Mouse (Mus musculus): ENCODE results near the gene Ndfip2.

Ndfip2 gene

DNA sequence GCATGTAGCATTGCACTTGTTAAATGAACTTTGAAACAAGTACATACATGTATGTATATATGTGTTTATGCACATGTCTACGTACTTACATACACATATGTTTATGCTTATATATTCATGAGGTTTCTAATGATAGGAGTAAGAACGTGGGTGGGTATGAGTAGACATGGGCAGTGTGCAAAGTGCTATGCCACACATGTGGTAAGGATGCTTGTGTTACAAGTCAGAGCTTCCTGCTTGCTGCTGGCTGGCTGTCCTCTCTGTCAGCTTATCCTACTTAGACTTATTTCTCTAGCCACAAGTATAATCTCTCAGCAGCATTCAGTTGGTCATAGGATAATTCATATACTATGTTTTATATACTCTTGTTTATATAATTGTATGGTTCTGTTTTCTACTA lies 29.6 kb downstream of the Ndfip2 start:
- DNase-seq: no peak

DNA sequence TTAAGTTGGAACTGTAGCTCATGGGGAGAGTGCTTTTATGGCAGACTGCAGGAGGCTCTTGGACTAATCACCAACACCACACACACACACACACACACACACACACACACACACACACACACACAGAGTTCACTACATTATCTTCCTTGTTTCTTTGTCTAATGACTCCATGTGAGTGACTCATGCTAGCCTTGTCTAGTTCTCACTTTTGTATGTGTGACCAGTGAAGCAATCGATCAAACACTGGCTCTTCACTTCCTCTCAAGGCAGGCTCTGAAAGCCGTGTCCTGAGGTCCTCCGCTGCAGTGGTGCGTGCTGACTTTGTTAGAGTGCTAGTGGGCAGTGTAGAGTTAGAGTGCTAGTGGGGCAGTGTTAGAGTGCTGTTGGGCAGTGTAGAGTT lies 30.2 kb downstream of the Ndfip2 start:
- DNase-seq: no peak

DNA sequence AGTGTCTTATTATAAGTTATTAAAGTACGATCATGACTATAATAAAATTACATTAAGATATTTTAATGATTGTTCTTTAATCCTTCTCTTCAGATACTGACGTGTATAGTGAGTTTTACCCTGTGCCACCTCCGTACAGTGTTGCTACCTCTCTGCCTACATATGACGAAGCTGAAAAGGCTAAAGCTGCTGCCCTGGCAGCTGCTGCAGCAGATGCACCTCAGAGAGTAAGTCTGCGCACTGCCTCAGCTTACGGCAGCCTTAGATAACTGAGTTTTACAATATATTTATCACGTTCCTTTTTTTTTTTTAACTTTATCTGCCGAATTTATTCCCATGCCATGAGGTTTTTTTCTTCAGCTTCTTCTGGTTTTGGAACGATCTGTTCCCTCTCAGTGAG lies 33.8 kb downstream of the Ndfip2 start:
- DNase-seq: no peak

DNA sequence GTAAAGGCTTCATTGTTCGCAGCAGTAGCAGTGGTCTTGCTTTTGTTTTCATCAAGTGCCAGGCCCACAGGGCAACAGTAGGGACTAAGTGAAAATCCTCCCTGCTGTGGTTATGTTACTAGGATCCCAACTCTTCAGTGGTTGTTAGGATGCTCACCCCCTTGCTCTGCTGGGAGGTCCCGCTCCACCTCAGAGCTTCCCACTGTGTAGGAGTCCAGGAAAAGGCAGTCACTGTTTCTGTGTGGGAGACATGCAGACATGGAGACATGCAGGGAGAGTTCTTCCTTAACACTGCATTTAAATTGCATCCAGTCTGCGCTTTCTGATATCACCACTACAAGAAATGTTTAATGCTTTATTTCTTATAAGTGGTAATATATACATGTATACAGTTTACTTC lies 35.4 kb downstream of the Ndfip2 start:
- DNase-seq: no peak

DNA sequence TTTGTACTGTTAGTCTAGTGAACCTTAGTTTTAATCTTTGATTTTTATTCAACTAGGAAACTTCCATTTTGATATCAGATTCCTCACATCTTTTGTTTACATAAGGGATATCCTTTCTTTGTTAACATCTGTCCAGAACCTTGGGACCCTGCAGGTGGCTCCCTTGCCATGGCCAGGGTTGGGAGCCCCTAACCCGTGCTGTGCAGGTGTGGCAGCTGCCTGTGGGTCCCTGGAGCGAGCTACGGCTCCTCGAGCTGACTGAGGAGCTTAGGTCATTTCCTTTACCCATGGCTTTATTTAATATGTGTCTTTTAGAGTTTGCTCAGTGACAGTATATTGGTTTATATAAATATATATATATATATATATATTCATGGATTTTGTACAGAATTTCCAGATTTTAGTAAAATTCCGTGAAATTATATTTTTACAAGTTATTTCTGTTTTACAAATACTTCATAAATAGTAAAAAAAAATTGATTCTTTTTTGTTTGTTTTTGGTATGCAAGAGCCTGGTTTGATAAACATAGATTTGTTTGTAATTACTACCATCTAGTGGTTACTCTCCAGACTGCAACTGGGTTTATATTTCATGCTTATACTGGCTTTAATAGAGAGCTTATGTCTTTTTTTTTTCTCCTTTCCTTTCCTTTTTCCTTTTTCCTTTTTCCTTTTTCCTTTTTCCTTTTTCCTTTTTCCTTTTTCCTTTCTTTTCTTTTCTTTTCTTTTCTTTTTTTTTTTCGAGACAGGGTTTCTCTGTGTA lies 37.6 kb downstream of the Ndfip2 start:
- no peak for DNase-seq

DNA sequence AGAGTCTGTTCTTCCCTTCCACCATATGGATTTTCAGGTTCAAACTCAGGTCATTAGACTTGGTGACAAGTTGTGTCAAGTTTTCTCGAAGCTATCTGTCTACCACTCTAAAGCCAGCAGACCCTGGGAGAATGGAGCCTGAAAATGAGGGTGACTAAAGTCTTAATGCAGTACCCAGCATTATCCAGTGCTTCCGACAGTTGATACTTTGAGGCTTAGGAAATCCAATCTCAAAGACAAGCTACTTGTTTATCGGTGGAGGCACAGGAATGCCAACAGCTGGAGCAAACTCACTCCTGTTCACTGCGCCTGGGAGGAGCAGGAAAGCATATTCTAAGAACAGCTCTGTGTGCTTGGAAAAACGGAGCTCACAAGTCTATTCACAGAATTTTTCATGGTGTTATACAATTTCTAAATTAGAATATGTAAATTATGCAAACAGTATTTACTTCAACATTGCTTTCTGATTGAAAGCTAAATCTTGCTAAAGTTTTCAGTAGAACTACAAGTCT lies 41.4 kb downstream of the Ndfip2 start:
- DNase-seq: no peak

DNA sequence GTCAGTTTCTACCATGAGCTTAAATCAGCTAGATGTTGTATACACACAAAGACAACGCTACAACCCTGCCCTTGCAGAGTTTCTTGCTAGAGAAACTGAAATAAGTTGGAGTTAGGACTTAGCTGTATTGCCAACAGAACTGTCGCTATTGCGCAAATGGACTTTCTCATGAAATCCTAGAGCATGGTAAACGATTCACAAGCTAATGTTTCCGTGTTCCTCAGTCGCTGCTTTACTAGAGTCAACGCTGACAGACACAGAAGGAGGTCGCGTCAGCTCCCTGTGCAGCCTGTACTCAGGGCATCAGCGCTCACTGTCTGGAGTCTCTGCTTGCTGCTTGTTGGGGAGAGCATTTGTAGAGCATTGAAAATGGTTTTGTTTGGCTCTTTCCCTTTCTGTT lies 42.2 kb downstream of the Ndfip2 start:
- no peak for DNase-seq

DNA sequence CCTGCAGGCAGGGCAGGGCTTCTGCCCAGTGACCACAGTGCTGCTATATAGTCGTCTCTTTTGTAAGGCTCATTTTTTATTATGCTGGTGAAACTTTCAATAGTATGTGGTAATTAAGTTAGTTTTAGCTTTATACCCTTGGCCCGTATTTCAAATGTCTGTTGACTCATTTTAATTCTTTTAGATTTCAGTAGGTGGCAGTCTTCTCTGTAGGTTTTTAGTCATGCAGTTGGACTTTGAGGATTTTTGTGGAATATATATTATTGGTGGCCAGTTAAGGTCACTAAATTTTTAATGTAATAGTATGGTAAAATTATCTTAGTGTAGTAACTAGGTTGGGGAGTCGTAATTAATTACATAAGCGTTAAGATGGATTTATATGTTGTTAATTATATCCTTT lies 44.3 kb downstream of the Ndfip2 start:
- no peak for DNase-seq

DNA sequence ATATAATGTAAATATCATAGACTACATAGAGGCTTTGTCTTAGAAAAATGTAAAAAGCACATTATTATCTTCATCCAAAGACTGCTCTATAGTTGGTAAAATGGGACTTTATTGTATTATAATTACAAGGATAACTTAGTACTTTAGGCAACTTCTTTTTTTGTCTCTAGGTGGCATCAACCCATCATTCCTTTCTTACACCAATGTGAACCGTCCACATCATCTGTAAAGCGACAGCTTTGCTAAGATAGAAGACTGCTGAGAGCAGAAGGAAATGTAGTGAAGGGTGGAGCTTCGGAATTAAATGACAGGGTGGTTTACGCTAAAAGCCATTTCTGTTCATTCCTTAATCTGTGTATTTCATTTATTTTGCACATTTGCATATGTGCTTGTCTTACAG lies 49.3 kb downstream of the Ndfip2 start:
- DNase-seq: no peak

DNA sequence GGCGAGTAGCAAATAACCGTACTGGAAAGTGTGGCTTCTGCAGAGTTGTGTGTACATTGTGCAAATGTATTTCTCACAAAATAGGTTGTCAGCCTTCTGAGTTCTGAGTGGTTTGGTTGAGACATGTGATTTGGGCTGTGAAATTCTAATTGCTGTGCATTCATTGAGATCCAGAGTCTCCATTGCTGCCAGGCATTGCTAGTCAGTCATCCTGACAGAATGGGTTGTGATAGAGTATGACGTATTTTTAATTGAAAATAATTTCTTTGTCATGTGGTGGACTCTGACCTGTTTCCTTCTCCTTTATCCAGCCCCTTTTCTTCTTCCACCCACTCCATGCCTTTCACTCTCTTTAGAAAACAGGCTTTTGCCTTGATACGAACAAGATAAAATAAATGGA lies 54.0 kb downstream of the Ndfip2 start:
- DNase-seq: no peak

DNA sequence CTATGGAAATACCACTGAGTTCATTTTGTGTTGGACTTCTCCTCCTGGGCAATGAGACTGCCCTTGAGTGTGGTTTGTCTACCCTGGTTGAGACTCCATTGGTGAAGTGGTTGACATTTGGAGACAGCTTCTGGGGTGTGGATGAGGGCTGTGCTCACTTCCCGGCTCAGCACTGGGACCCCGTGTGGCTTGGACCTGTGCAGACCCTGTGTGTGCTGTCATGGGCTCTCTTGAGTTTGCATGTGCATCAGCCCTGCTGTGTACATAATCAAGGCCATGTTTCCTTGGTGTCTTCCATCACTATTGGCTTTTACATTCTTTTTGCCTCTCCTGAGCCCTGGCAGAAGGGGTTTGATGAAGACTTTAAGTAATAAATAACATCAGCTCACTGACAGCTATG lies 54.6 kb downstream of the Ndfip2 start:
- no peak for DNase-seq

DNA sequence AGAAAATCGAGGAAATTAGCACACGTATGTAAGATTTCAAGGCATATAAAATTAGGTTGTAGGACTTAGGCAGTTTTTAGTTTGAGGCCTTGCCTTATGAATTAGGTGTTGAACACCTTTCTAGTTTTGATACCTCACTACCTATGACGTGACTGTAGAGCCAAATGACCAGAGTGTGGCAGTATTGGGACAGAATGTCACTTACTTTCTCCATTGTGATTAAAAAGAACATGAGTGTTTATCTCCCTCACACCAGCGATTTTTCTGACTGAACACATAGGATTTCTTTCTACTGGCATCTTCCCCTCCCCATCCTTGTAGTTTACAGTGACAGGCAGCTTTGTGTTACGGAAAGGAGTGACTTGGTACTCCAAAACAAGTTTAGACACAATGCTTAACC lies 55.5 kb downstream of the Ndfip2 start:
- no peak for DNase-seq

DNA sequence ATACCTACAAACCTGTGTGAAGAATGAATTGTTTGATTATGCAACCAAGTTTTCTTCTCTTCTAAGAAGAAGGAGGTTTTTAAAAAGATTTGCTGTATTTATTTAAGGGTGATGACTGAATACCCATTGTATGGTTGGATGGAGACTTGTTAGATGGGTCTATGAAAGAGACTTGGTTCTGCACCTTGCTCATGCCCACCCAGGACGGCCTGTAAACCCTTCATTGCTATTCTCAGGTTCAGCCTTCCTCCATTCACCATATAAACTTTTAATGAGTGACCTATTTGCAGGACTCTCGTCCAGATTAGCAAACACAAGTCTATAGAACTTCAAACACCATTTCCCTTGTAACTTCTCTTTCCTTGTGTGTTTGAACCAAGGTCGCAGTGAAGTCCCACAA lies 63.3 kb downstream of the Ndfip2 start:
- no peak for DNase-seq

DNA sequence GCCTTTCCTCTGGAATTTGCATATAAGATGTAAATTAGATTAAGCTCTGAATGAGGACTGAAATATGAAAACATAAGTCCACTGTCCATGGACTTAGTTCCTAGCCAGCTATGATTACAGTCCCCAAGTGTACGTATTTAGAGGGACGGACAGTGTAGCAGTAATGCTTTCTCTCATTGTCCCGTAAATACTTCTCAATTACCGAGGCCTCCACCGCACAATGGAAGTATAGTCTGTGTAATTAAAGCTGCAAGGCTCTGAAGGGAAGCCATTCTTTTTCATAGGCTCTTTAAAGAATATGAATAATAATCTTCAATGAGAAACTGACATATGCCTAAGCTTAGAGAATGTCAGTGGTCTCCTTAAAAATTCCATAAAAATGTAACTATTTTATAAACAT lies 64.5 kb downstream of the Ndfip2 start:
- DNase-seq: no peak

DNA sequence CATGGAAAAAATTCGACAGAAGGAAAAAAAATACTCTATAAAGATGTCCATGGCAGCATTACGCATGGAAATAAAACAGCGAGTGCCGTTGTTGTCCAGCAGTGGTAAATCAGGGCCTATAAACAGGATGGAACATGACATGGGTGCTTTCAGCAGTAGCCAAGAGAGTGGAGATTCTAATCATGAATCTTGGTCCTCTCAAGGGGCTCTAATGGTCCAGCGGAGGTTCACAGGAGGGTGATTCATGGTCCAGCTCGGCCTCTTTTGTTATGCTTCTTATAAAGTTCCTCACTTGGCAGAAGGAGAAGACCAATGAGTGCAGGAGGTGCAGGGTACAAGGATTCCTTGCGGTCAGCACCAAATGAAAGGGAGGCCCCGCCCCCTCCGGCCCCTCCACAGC lies 65.1 kb downstream of the Ndfip2 start:
- DNase-seq: no peak

DNA sequence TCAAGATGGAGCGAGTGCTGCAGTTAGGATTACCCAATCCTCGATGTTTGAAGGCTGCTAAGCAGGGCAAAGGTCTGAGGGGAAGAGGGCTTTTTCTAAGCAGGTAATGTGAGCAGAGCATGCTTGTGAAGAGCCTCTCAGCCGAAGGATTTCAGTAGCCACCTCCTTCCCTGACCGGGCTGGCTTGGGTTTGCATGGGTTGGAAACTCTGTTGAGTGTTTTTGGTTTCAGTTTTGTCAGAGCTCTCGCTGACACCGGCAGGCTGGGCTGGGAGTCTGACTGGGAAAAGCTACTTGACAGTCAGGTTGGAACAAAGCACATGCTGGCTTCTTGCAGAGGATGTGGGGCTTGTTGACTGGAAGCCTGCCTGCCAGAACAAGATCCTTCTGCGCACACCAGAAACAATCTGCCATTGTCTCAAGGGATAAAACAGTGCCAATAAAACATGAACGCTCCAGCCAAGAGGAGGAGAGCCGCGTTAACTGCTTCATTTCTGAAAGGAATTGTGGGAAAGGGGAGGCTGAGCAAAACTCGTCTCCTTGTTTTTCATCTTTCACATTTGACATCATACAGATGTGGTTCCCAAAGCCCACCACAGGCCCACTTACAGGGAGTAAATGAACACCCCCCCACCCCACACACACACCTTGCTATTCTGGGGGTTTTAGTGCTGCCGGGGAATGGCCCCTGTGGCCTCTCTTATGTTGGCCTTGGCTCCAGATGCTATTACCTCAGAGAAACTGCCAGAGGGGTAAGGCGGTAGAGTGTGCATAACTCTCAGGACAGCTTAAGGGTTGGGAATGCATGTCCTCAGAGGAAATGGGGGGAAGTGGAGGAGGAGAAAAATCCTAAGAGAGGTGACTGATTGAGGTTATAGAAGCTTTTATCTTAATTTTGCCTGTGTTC lies 70.3 kb downstream of the Ndfip2 start:
- peak; percentile 86 for DNase-seq

DNA sequence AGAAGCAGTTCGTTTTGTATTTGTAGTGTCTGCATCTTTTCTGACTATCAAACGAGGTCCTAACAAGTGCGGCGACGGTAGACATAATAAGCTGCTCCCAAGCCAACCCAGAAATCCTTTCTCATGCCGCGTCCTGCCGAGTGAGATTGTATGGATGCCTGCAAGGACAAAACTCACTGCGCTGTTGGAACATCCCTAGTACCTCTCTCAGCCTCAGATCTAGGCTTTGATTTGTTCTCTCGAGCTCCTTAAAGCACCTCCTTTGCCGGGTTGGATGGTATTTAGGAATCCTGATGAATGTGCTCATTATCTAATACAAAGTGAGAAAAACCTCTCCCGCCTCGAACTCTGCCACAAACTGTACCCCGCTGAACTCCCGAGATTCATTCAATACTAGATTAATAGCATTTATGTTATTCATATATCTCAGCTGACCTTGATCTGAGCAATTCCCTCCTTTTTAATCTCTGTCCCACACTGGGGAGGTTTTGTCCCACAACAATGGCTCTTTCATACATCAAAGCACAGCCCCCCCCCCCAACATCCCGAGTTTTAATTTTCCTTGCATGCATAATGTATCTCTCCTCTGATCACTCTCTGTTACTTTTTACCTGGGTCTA lies 75.2 kb downstream of the Ndfip2 start:
- DNase-seq: peak; percentile 75

DNA sequence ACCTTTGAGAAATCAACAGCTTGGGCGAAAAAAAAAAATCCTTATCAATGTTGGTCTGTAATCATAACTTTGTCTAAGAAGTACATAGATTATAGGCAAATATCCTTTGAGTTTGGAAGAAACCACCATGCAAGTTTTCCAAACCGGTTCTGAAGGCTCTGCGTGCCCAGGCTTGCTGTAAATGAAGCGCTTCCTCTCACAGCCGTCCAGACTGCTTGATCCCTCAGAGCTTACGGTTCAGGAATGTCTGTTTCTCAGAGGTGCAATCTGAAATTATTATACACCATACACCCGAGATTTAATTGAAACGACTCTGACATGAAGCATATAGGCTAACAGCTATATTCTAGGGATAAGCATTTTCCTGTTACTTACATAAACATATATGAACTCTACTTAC lies 83.4 kb downstream of the Ndfip2 start:
- no peak for DNase-seq

DNA sequence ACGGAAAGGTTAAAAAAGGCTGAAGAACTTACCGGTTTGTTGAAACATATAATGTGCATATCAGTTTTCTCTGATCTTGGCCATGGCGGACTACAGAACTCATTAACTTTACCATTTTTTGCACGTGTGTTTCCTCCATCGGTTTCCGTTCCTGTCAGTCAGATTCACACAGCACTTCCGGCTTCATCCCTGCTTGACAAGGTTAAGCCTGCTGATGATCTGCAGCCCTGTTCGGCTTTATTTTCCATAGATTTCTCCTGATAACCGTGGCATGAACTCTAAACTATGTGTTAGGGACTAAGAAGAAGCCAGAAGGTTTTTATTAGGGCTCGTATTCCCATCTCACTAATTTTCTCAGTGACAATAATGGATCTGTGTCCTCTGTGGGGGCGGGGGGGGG lies 95.7 kb downstream of the Ndfip2 start:
- no peak for DNase-seq
